Mouse (Mus musculus) MEL (cell line): ENCODE data around the gene Rrp12. TPM values are rescaled to one million over a fixed set of nuclear protein-coding genes. Genes with fewer than 3 reads are reported as not detected.

ENCODE experiments used
- DNase-seq: peaks from one replicate; pipeline ENCODE4 v3.0.0; 2011; ENCODE audit warnings: low read depth, low spot score
- H3K27ac ChIP-seq: 2 replicates; pipeline ENCODE4 v1.5.1; 2012; ENCODE audit warnings: low read depth, mild to moderate bottlenecking, control low read depth, low read length, moderate library complexity; ENCODE audit not compliant: control insufficient read depth
- H3K27me3 ChIP-seq, 2 experiments: fragments of 150-350 bp in 1 of 2; sonication (generic) in 1 of 2; 2 replicates each; pipeline ENCODE4 v1.6.1; 2012; ENCODE audit warnings: low read length in 2 of 2, mild to moderate bottlenecking in 2 of 2, improper control_type of control experiment in 1 of 2, moderate library complexity in 1 of 2; ENCODE audit not compliant: insufficient read depth in 2 of 2, control insufficient read depth in 1 of 2
- H3K36me3 ChIP-seq, 2 experiments: 2 replicates each; pipeline ENCODE4 v1.6.1; 2012 to 2014; ENCODE audit warnings: low read length in 2 of 2, improper control_type of control experiment in 1 of 2, inconsistent platforms in 1 of 2, mild to moderate bottlenecking in 1 of 2; ENCODE audit not compliant: insufficient read depth in 2 of 2, control insufficient read depth in 1 of 2
- H3K4me1 ChIP-seq, 2 experiments: fragments of 150-350 bp in 1 of 2; sonication (generic) in 1 of 2; 2 replicates each; pipeline ENCODE4 v1.6.1; 2012; ENCODE audit warnings: low read length in 2 of 2, improper control_type of control experiment in 1 of 2, mild to moderate bottlenecking in 1 of 2; ENCODE audit not compliant: insufficient read depth in 2 of 2, control insufficient read depth in 1 of 2
- H3K4me3 ChIP-seq, 2 experiments: fragments of 150-350 bp in 1 of 2; sonication (generic) in 1 of 2; 2 replicates each; pipeline ENCODE4 v1.5.1; 2012; ENCODE audit warnings: low read depth in 2 of 2, low read length in 2 of 2, mild to moderate bottlenecking in 2 of 2, moderate library complexity in 2 of 2, control low read depth in 1 of 2, improper control_type of control experiment in 1 of 2; ENCODE audit not compliant: control insufficient read depth in 1 of 2, insufficient read depth in 1 of 2
- H3K79me2 ChIP-seq: 2 replicates; pipeline ENCODE4 v1.6.1; 2012; ENCODE audit warnings: mild to moderate bottlenecking, low read length, moderate library complexity; ENCODE audit not compliant: control insufficient read depth, poor library complexity, insufficient read depth
- H3K9ac ChIP-seq: 2 replicates; pipeline ENCODE4 v1.6.1; 2012; ENCODE audit warnings: low read depth, mild to moderate bottlenecking, control low read depth, low read length, moderate library complexity; ENCODE audit not compliant: control insufficient read depth, poor library complexity, severe bottlenecking
- H3K9me3 ChIP-seq: fragments of 150-350 bp; sonication (generic); replicated peaks from 2 replicates; pipeline ENCODE4 v1.6.1; 2012; ENCODE audit warnings: mild to moderate bottlenecking, low read length, improper control_type of control experiment, moderate library complexity; ENCODE audit not compliant: insufficient read depth
- BHLHE40 ChIP-seq: IDR thresholded peaks from 2 replicates; pipeline ENCODE4 v1.6.1; 2012; ENCODE audit warnings: low read depth, mild to moderate bottlenecking, inconsistent platforms, low read length, improper control_type of control experiment, borderline replicate concordance
- CHD1 ChIP-seq: IDR thresholded peaks from 2 replicates; pipeline ENCODE4 v1.6.1; 2012; ENCODE audit warnings: low read depth, mild to moderate bottlenecking, inconsistent platforms, low read length, improper control_type of control experiment
- E2F4 ChIP-seq: IDR thresholded peaks from 2 replicates; pipeline ENCODE4 v1.6.1; 2011; ENCODE audit warnings: low read depth, low read length, improper control_type of control experiment, borderline replicate concordance
- ELF1 ChIP-seq: IDR thresholded peaks from 2 replicates; pipeline ENCODE4 v1.6.1; 2014; ENCODE audit warnings: low read depth, mild to moderate bottlenecking, inconsistent platforms, low read length, improper control_type of control experiment, moderate library complexity
- EP300 ChIP-seq, 2 experiments: IDR thresholded peaks; 2 replicates each; pipeline ENCODE4 v1.6.1; 2011; ENCODE audit warnings: improper control_type of control experiment in 2 of 2, low read length in 2 of 2, low read depth in 1 of 2, mild to moderate bottlenecking in 1 of 2
- ETS1 ChIP-seq: IDR thresholded peaks from 2 replicates; pipeline ENCODE4 v1.6.1; 2012; ENCODE audit warnings: low read depth, mild to moderate bottlenecking, inconsistent platforms, low read length, improper control_type of control experiment, moderate library complexity
- GABPA ChIP-seq: IDR thresholded peaks from 2 replicates; pipeline ENCODE4 v1.6.1; 2012; ENCODE audit warnings: low read depth, mild to moderate bottlenecking, inconsistent platforms, low read length, improper control_type of control experiment, moderate library complexity
- GATA1 ChIP-seq: IDR thresholded peaks from 2 replicates; pipeline ENCODE4 v1.6.1; 2011; ENCODE audit warnings: low read depth, low read length, improper control_type of control experiment
- HCFC1 ChIP-seq: IDR thresholded peaks from 2 replicates; pipeline ENCODE4 v1.6.1; 2012; ENCODE audit warnings: low read depth, mild to moderate bottlenecking, inconsistent platforms, low read length, improper control_type of control experiment, moderate library complexity
- JUND ChIP-seq: IDR thresholded peaks from 2 replicates; pipeline ENCODE4 v1.6.1; 2011; ENCODE audit warnings: low read depth, mild to moderate bottlenecking, improper control_type of control experiment, low read length
- MAFK ChIP-seq: IDR thresholded peaks from 2 replicates; pipeline ENCODE4 v1.6.1; 2011; ENCODE audit warnings: low read depth, mild to moderate bottlenecking, low read length, improper control_type of control experiment, borderline replicate concordance
- MAX ChIP-seq: IDR thresholded peaks from 2 replicates; pipeline ENCODE4 v1.6.1; 2011; ENCODE audit warnings: low read length, improper control_type of control experiment
- MAZ ChIP-seq: IDR thresholded peaks from 2 replicates; pipeline ENCODE4 v1.6.1; 2012; ENCODE audit warnings: low read depth, mild to moderate bottlenecking, inconsistent platforms, low read length, improper control_type of control experiment
- MEF2A ChIP-seq: IDR thresholded peaks from 2 replicates; pipeline ENCODE4 v1.6.1; 2014; ENCODE audit warnings: low read depth, mild to moderate bottlenecking, inconsistent platforms, low read length, improper control_type of control experiment; ENCODE audit not compliant: poor library complexity, insufficient replicate concordance, severe bottlenecking; ENCODE audit errors: extremely low read depth
- MXI1 ChIP-seq: IDR thresholded peaks from 2 replicates; pipeline ENCODE4 v1.6.1; 2011; ENCODE audit warnings: mild to moderate bottlenecking, low read depth, low read length, improper control_type of control experiment
- MYB ChIP-seq: IDR thresholded peaks from 2 replicates; pipeline ENCODE4 v1.6.1; 2011; ENCODE audit warnings: mild to moderate bottlenecking, low read depth, low read length, improper control_type of control experiment
- MYC ChIP-seq: IDR thresholded peaks from 2 replicates; pipeline ENCODE4 v1.6.1; 2011; ENCODE audit warnings: low read depth, mild to moderate bottlenecking, low read length, improper control_type of control experiment, moderate library complexity
- NRF1 ChIP-seq: IDR thresholded peaks from 2 replicates; pipeline ENCODE4 v1.6.1; 2014; ENCODE audit warnings: low read depth, mild to moderate bottlenecking, inconsistent platforms, low read length, improper control_type of control experiment, moderate library complexity; ENCODE audit not compliant: poor library complexity, insufficient read depth, severe bottlenecking
- POLR2A ChIP-seq, 2 experiments: IDR thresholded peaks; 2 replicates each; pipeline ENCODE4 v1.6.1; 2011 to 2012; ENCODE audit warnings: low read length in 2 of 2, mild to moderate bottlenecking in 2 of 2, control low read depth in 1 of 2, improper control_type of control experiment in 1 of 2, low read depth in 1 of 2, moderate library complexity in 1 of 2; ENCODE audit not compliant: control insufficient read depth in 1 of 2, insufficient read depth in 1 of 2, poor library complexity in 1 of 2
- POLR2AphosphoS2 ChIP-seq: IDR thresholded peaks from 2 replicates; pipeline ENCODE4 v1.6.1; 2011; ENCODE audit warnings: low read length, improper control_type of control experiment
- POLR2AphosphoS5 ChIP-seq: IDR thresholded peaks from 2 replicates; pipeline ENCODE4 v1.6.1; 2012; ENCODE audit warnings: low read depth, borderline replicate concordance, mild to moderate bottlenecking, inconsistent platforms, low read length, moderate library complexity, mixed read lengths
- RAD21 ChIP-seq: IDR thresholded peaks from 2 replicates; pipeline ENCODE4 v1.6.1; 2011; ENCODE audit warnings: mild to moderate bottlenecking, low read depth, low read length, improper control_type of control experiment
- RCOR1 ChIP-seq: IDR thresholded peaks from 2 replicates; pipeline ENCODE4 v1.6.1; 2012; ENCODE audit warnings: low read depth, mild to moderate bottlenecking, inconsistent platforms, low read length, improper control_type of control experiment
- SMC3 ChIP-seq: IDR thresholded peaks from 2 replicates; pipeline ENCODE4 v1.6.1; 2011; ENCODE audit warnings: low read depth, low read length, improper control_type of control experiment
- TAL1 ChIP-seq: IDR thresholded peaks from 2 replicates; pipeline ENCODE4 v1.6.1; 2012; ENCODE audit warnings: mild to moderate bottlenecking, inconsistent platforms, low read length, moderate library complexity, mixed read lengths
- TBP ChIP-seq: IDR thresholded peaks from 2 replicates; pipeline ENCODE4 v1.8.0; 2011; ENCODE audit warnings: low read depth, low read length, improper control_type of control experiment
- TCF12 ChIP-seq: IDR thresholded peaks from 2 replicates; pipeline ENCODE4 v1.6.1; 2014; ENCODE audit warnings: low read depth, mild to moderate bottlenecking, inconsistent platforms, low read length, improper control_type of control experiment, moderate library complexity
- UBTF ChIP-seq: IDR thresholded peaks from 2 replicates; pipeline ENCODE4 v1.6.1; 2012; ENCODE audit warnings: low read depth, mild to moderate bottlenecking, inconsistent platforms, low read length, improper control_type of control experiment, moderate library complexity, borderline replicate concordance; ENCODE audit not compliant: insufficient read depth
- USF1 ChIP-seq: IDR thresholded peaks from 2 replicates; pipeline ENCODE4 v1.6.1; 2014; ENCODE audit warnings: low read depth, mild to moderate bottlenecking, inconsistent platforms, low read length, improper control_type of control experiment, moderate library complexity
- USF2 ChIP-seq, 2 experiments: IDR thresholded peaks; 2 replicates each; pipeline ENCODE4 v1.6.1; 2011 to 2012; ENCODE audit warnings: improper control_type of control experiment in 2 of 2, low read length in 2 of 2, borderline replicate concordance in 1 of 2, inconsistent platforms in 1 of 2, low read depth in 1 of 2, mild to moderate bottlenecking in 1 of 2; ENCODE audit not compliant: insufficient read depth in 1 of 2
- ZC3H11A ChIP-seq: IDR thresholded peaks from 2 replicates; pipeline ENCODE4 v1.6.1; 2012; ENCODE audit warnings: low read depth, mild to moderate bottlenecking, inconsistent platforms, low read length, improper control_type of control experiment
- ZKSCAN1 ChIP-seq: IDR thresholded peaks from 2 replicates; pipeline ENCODE4 v1.6.1; 2012; ENCODE audit warnings: low read depth, mild to moderate bottlenecking, inconsistent platforms, low read length, improper control_type of control experiment, moderate library complexity
- ZMIZ1 ChIP-seq: IDR thresholded peaks from 2 replicates; pipeline ENCODE4 v1.6.1; 2012; ENCODE audit warnings: low read depth, mild to moderate bottlenecking, inconsistent platforms, low read length, improper control_type of control experiment, moderate library complexity
- ZNF384 ChIP-seq: IDR thresholded peaks from 2 replicates; pipeline ENCODE4 v1.6.1; 2012; ENCODE audit warnings: low read depth, mild to moderate bottlenecking, inconsistent platforms, low read length, improper control_type of control experiment
- polyA plus RNA-seq, 2 experiments: library from polyadenylated mRNA; stranded (reverse) in 1 of 2; unstranded in 1 of 2; fragments of >175 nt in 1 of 2; fragments of >200 nt in 1 of 2; gene quantifications; 2 replicates each; pipeline versions ENCODE4 v1.2.1 to v1.2.4; 2012; ENCODE audit warnings: low replicate concordance in 2 of 2, low read depth in 1 of 2; ENCODE audit not compliant: insufficient read length in 2 of 2, insufficient read depth in 1 of 2, missing spikeins in 1 of 2
- total RNA-seq: library from RNA; depleted of rRNA; stranded (reverse); fragments of 300-350 nt; gene quantifications from 2 replicates; pipeline ENCODE4 v1.2.3, GENCODE M21; 2012

Rrp12 gene
- total and polyA plus RNA-seq, 3 experiments: 44.5 to 134 (median 106) TPM

DNA sequence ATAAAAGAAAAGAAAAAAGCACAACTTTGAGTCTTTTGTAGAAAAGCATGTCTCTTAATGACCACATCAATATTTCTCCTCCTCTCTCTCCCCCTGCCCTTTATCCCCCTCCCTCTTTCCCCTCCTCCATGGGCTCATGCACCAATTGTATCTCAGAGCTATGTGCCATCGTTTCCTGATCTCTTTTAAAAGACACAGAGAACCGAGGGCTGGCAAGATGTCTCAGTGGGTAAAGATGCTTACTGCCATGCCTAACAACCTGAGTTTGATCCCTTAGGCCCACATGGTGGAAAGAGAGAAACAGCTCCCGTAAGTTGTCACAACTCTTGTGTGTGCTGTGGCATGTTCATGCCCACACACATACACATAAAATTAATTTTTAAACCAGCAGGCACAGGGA, 59.3 kb downstream of the Rrp12 start (continued):
- TF ChIP-seq RAD21 (no peak), USF2 (IDR thresholded peaks at IDR 0.05; ENCODE audit: borderline replicate concordance in 1 of 2, insufficient read depth in 1 of 2, low read depth in 1 of 2, low read length in 2 of 2) (no peak)
- TF ChIP-seq, all 39 proteins: peak for 15

- Histone ChIP-seq H3K4me3 (peak overlapping the region; percentile 26 to 36), H3K4me1 (peaks cover 22 to 52% of the 10 kb centered on the region in 2 experiments)
- TF ChIP-seq MAX (peak; percentile 39; the same call in 1 of the 2 replicates), CHD1 (no peak; the same call in 1 of the 2 replicates), E2F4 (no peak), MYC (peak; percentile 60), SMC3 (no peak), MEF2A (no peak), MXI1 (peak; percentile 91), HCFC1 (peak; percentile 73), GATA1 (peak; percentile 64), TCF12 (peak; percentile 86), POLR2AphosphoS5 (no peak), MAFK (no peak), USF2 (IDR thresholded peaks at IDR 0.05; ENCODE audit: borderline replicate concordance in 1 of 2, insufficient read depth in 1 of 2, low read depth in 1 of 2, low read length in 2 of 2) (no peak), GABPA (no peak), UBTF (0 out of 2 replicates have a peak, but pooled peaks have one; percentile 42), RCOR1 (peak; percentile 68), ZNF384 (peak; percentile 67; the same call in 1 of the 2 replicates), TBP (peak; percentile 93), BHLHE40 (no peak), USF1 (peak; percentile 83), POLR2A (IDR thresholded peaks at IDR 0.05; ENCODE audit: control insufficient read depth in 1 of 2, insufficient read depth in 1 of 2, low read depth in 1 of 2, low read length in 2 of 2, poor library complexity in 1 of 2) (peak; percentile 62 to 95; a peak in 2 of 4 replicates), MYB (peak; percentile 74), POLR2AphosphoS2 (peak; percentile 86), ELF1 (peak; percentile 83), JUND (no peak), EP300 (IDR thresholded peaks at IDR 0.05; ENCODE audit: low read depth in 1 of 2, low read length in 2 of 2) (peak; percentile 63 to 92), ZMIZ1 (peak; percentile 94), RAD21 (no peak), TAL1 (peak; percentile 74), ZKSCAN1 (no peak), MAZ (peak; percentile 99), ETS1 (peak; percentile 87), ZC3H11A (no peak), NRF1 (no peak)
Observed at GRCm38 (mm10) chr19:41835816-41836215, 60.2 kb downstream of the Rrp12 start.

More at GRCm38 (mm10) chr19:41835816-41836215, 60.2 kb downstream of the Rrp12 start:
- Histone ChIP-seq H3K79me2 (peaks cover 21% of the 10 kb centered on the region), H3K27me3 (no peaks in the 10 kb centered on the region), H3K27ac (peak overlapping the region; percentile 94), H3K9me3 (no peaks in the 10 kb centered on the region), H3K36me3 (peaks cover 0 to 49% of the 10 kb centered on the region in 2 experiments; a peak in 2 of 4 replicates), H3K9ac (peak overlapping the region; percentile 57)
- DNase-seq: peak; percentile 98
